Mouse (Mus musculus): ENCODE measurements around the gene Slc17a7.
"Not testable (repeated sequence)": the region's sequence is repeated elsewhere in the genome, so short reads cannot be mapped to it uniquely, and the experiment has no call there.

The Slc17a7 gene

DNA sequence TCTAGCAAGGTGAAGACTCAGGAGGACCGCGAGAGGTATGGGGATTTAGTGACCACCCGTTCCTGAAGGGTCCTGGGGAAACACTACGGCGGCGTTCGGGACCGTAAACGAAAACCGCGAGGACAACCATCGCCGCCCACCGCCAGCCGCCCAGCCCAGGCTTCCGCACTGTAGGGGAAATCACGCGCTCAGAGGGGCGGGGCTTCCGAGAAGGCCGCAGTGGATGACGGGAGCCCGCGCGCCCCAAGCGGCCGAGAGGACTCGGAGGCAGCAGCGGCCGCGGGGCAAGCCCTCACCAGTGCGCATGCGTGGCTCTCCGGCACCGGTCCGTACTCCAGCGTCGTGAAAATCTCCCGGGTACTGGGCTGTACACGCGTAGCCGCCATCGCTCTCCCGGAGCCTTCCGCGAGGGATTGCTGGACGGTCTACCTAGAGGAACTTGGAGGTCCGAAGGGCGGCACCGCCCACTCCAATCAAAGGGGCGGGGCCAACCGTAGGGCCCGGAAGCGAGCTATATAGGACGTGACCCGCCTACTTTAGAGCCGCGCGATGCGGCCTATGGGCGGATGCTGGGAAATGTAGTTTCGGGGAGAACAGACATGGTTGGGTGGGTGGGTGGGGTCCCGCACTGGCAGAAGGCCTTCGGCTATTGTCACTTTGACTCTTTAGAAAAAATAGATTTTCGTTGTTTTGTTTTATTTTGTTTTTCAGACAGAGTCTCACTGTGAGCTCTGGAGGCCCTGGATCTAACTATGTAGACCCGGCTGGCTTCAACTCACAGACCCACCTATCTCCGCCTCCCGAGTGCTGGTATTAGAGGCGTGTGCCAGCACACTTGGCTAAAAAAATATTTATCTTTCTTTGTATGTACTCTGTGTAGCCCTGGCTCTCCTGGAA lies 9.4 kb upstream of the Slc17a7 start, which contains the start of the genes Pih1d1 and Aldh16a1:
Gene Pih1d1 (plus strand): TSS at position 208 of the 897 bp plus-strand sequence.
Gene Aldh16a1 (minus strand): TSS at position 489 of the 897 bp plus-strand sequence.
- peak; percentile 98 for DNase-seq (ENCODE audit: inconsistent ontology term)

DNA sequence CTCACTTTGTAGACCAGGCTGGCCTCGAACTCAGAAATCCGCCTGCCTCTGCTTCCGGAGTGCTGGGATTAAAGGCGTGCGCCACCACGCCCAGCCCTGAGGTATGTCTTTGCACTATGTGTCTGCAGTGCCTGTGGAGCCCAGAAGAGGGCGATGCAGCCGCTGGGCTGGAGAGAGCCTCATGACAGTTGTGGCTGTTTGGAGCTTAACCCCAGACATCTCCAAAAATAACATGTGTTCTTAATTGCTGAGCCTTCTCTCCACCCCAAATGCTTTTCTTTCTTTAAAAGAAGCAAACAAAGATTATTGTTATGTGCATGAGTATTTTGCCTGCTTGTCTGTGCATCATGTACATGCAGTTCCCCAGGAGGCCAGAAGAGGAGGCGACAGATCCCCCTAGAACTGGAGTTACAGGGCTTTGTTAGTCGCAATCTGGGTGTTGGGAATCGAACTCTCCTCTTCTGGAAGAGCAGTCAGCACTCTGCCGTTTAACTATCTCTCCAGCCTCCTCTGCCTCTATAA lies 8.7 kb upstream of the Slc17a7 start:
- DNase-seq (ENCODE audit: inconsistent ontology term) = peak; percentile 50

DNA sequence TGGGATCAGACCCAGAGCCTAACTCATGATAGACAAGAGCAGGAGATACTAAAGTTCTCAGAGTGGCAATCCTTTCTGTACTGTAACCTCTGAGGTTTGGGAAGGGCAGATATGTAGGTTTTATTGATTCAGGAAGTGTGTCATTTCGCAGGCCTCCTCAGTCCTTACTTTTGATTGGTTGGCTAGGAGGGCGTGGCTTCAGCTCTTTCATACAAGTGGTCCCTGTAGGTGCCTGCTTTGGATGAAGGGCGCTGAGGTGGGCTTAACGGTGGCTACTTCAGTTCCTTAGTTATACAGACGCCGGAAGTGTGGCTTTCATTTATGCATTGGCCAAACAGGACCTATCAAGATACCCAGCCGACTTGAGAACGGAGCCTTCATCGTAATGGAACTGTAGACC lies 8.2 kb upstream of the Slc17a7 start:
- no peak for DNase-seq (ENCODE audit: inconsistent ontology term)

DNA sequence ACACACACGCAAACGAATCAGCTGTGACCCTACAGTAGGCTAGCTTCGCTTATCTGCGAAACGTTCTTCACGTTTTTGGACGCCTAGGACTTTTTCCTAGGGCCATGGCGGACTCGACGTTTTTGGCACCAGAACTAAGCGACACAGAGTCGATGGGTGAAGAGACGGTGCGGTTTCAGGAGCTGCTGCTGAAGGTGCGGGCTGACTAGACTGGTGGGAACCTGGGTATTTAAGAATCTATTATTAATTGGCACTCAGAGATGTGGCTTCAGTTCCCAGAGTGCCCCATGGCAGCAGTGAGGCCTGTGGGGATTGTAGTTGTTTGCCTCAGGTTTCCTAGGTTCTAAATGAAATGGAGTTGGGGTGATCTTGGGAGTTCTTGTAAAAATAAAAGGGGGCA lies 7.5 kb upstream of the Slc17a7 start:
- no peak for DNase-seq (ENCODE audit: inconsistent ontology term)

DNA sequence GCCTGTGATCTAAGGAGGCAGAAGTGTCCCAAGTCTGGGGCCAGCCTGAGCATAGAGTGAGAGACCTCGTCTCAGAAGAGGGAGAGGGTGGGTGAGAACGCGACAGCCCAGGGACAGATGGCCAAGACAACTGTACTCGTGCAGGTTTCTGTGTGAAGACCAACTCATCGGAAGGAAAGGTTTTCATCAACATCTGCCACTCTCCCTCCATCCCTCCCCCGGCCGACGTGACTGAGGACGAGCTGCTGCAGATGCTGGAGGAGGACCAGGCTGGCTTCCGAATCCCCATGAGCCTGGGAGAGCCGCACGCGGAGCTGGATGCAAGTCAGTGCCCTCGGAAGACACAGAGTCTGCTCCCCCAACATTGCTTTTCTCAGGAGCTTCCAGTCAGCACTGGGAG lies 6.3 kb upstream of the Slc17a7 start:
- no peak for DNase-seq (ENCODE audit: inconsistent ontology term)

DNA sequence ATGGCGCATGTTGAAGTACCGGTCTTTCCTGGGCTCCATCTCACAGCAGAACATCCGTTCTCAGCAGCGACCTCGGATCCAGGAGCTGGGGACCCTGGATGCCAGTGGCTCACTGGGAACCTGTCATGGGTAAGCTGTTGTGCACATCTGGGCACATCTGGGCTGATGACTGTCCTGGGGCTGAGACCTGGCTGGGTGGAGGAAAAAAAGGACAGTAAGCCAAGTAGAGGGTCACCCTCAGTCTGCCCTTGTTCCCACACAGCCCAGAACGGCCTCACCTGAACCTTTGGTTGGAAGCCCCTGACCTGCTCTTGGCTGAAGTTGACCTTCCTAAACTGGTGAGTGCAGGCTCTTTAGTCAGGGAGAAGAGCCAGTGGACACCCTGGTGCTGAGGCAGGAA lies 4.8 kb upstream of the Slc17a7 start:
- DNase-seq (ENCODE audit: inconsistent ontology term) = no peak

DNA sequence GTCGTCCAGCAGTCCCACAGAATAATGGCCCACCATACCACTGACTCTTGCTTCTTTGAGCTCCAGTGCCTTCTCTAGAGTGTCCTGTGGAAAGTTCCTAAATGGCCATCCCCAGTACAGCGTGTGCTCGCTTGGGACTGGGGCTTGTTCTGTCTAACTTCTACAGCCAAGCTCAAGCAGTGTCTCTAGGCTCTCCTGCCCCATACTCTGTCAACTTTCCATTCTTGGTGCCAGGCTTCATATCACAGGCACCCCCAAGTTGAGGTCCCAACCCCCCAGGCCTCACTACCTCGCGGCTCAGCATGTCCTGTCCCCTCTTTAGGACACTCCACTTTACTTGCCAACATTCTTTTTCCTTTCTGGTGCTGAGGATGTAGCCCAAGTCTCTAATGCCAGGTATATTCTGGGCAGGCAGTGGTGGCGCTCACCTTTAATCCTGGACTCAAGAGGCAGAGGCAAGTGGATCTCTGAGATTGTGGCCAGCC lies 3.4 kb upstream of the Slc17a7 start:
- DNase-seq (ENCODE audit: inconsistent ontology term) = no peak

DNA sequence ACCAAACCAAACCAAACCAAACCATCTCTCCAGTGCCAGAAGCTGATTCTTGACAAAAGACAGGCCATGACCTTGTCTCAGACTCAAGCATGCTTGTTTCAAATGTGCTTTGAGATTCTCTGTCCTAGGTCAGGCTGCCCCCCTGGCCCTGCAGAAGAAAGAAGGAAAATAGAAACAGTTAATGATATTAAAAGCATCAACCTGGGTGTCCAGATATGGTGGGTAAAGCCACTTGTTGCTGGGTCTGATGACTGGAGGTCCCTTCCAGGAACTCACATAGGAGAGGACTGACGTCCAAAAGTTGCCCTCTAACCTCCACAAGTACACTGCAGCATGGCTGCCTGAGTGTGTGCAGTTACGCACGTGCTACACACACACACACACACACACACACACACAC lies 2.9 kb upstream of the Slc17a7 start:
- no peak for DNase-seq (ENCODE audit: inconsistent ontology term)

DNA sequence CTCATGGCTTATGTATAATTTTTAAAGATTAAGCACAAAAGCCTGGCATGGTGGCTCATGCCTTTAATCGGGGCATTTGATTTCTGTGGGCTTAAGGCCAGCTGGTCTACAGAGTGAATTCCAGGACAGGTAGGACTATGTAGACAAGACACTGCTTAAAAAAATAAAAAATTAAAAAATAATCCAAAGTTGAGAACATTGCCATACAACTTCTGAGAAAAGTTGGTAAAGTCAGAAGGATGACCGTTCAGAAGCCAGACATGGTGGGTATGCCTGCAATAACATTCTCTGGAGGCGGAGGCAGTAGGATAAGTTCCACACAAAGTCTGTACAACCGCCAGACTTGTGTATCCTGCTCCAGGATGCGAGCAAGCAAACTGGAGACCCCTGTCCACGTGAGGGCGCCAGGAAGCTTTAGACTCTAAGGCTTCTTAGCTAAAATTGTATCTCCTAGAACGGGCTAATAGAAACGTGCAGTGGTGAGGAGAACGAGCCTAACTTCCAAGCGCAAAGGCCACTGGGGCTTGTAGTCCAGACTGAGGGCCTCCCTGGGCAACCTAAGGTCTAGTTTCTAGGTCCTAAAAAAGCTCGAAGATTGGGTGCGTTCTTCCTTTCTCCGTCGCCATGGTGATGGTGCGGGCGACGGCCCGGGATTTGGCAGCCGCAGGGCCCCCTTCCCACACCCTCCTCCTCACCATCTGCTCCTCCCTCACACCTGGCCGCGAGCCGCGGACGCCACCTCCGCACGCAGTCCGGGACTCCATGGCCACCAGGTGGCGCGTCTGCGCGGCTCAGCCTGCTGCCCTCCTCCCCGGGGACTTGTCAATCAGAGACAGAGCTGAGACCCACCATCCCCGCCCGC lies 1.9 kb upstream of the Slc17a7 start:
- peak; percentile 90 for DNase-seq (ENCODE audit: inconsistent ontology term)

DNA sequence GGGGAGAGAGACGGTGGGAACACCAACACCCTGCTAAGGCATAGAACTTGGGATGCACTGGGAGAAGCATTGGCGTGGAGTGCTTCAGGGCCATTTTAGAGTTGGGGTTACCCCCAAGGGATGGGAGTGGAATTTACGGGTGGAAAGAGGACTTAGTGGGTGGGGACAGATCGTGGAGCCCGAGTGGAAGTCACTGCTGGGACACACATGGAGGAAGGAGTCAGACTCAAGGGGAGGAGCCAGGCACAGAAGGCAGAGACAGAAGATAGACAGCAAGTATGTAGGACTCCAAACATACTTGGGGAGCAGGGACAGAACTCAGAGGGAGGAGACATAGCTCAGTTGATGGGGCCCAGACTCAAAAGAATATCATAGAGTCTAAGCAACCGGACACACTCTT lies 1.2 kb upstream of the Slc17a7 start:
- no peak for DNase-seq (ENCODE audit: inconsistent ontology term)

DNA sequence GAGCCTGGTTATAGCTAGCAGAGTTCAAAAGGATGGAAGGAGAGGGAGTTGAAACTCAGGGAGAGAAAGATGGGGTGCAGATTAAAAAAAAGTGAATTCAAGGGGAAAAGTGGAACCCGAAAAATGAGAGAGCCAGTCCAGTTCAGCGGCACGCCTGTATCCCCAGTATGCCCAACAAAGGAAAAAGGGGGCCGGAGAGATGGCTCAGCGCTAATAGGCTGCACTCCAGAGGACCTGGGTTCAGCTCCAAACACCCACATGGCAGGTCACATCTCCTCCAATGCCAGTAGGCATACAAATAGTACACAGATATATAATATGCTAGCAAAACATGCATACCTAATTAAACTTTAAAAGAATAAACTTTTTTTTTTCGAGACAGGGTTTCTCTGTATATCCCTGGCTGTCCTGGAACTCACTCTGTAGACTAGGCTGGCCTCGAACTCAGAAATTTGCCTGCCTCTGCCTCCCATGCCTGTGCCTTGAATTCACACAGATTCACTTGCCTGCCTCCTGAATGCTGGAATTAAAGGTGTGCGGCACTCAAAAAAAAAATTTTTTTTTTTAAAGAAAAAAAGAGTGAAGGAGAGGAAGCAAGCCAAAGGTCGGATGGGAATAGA lies 643 bp upstream of the Slc17a7 start:
- DNase-seq (ENCODE audit: inconsistent ontology term) = no peak

DNA sequence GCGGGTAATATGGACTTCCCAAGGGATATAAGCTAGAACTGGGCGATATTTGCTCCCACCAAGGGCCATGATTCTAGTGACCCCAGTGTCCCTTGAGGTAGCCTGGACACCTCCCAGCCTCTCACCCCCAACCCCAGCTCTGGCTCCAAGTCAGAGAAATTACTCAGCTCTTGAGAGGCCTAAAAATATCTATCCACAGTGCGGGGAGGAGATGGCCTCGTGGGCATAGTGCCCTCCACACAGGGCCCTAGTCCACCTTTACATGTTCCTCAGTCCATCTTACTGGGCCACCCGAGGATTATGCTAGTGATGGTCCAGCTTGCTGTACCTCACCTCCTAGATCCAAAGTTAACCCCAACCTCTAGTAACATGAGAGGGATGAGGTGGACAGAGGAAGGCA lies 1.1 kb downstream of the Slc17a7 start:
- no peak for DNase-seq (ENCODE audit: inconsistent ontology term)

DNA sequence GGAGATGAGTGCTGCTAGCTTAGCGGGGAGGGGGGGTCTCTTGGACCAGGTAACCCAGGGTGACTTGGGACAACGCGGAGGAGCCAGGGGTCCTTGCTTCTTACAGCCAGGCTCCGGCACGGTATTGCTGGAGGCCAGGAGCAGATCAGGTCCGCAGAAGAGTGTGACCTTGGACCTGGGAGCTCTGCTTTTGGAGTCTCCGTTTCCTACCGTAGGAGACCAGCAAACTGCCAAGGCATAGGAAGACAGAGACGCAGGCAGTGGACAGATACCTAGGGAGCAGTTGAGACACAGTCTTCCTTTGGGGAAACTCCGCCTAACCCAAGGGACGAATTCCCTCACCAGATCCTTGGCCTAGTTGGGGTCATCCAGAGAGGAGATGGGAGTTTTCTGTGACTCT lies 2.0 kb downstream of the Slc17a7 start:
- no peak for DNase-seq (ENCODE audit: inconsistent ontology term)

DNA sequence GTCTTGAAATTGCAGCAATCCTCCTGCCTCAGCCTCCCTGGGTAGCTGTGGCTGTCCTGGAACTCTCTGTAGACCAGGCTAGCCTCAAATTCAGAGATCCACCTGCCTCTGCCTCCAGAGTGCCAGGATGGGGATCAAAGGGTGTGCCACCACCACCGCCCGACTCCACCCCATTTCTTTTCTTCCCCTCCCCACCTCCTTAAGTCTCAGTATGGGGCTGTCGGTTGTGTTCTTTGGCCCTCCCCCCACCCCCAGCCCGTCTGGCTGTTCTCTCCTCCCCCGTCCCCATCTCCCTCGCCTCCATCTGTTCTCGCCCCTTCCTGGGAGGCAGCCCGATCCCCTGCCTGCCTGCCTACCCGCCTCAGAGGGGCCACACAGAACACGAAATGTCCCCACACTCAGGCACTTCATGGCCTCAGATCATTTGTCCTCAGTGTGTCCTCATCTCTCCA lies 3.2 kb downstream of the Slc17a7 start:
- no peak for DNase-seq (ENCODE audit: inconsistent ontology term)

DNA sequence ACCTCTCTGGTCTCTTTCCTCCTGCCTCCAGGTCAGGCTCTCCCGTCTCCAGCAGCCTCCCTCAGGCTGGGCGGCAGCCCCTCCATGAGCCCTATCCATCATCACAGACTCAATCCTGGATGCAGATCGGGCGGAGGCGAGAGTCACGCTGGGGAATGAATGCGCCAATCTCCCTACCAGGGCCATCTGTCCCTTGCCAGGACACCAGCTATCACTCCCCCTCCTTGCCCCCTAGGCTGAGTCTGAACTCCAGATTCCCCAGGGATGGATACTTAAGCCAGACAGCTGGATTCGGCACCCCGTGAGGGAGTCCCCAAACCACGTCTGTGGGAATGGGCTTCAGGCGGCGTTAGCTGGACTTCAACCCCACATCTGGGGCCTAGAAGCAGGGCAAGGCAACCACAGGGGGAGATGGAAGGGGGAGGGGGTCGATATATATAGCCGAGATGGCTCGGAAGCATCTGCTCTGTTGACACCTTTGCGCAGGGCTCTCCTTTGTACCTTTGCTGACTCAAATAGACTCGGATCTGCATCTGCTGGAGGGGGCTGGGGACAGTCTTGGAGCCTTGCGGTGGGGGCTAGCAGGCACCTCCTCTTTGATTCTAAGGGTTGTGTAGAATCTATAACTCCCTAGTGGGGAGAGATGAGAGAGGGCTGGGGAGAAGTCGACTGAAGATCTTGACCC lies 4.2 kb downstream of the Slc17a7 start:
- no peak for DNase-seq (ENCODE audit: inconsistent ontology term)

DNA sequence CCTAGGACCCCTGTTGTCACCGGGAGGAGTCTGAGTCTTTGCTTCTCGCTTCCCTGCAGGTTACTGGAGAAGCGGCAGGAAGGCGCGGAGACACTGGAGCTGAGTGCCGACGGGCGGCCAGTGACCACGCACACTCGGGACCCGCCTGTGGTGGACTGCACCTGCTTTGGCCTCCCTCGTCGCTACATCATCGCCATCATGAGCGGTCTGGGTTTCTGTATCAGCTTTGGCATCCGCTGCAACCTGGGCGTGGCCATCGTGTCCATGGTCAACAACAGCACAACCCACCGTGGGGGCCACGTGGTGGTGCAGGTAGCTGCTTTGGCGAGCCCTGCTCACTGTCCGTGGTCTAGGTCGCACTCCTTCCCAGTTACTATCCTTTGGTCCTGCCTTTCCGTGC lies 4.9 kb downstream of the Slc17a7 start:
- DNase-seq (ENCODE audit: inconsistent ontology term) = no peak

DNA sequence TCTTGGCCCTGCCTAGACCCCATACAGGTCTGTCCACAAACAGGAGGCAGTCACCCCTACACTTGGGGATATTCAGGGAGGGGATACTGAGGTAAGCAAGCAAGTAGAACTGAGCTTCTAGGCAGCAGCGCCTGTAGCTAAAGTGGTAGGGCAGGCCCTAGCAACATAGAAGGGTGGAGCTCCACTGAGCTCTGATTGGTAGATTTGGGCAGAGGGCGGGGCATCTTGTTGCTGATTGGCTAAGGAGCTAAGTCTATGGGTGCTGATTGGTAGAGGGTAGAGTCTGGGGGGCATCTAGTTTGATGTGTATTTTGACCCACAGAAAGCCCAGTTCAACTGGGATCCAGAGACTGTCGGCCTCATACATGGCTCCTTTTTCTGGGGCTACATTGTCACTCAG lies 5.7 kb downstream of the Slc17a7 start:
- DNase-seq (ENCODE audit: inconsistent ontology term) = no peak

DNA sequence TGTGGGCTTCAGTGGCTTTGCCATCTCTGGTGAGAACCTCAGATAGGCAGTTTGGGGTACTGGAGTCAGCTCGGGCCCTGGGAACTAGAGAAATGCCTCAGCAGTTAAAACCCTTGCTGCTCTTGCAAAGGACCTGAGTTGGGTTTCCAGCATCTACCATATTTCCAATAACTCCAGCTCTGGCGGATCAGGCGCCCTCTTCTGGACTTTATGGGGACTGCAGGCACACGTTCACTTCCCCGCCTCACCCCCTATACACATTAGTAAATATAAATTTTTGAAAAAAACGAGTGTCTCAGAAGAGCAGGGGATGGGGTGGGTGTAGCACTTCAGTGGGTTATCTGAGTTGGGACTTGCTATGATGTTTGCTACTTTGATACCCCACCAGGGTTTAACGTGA lies 9.2 kb downstream of the Slc17a7 start:
- DNase-seq (ENCODE audit: inconsistent ontology term) = no peak

DNA sequence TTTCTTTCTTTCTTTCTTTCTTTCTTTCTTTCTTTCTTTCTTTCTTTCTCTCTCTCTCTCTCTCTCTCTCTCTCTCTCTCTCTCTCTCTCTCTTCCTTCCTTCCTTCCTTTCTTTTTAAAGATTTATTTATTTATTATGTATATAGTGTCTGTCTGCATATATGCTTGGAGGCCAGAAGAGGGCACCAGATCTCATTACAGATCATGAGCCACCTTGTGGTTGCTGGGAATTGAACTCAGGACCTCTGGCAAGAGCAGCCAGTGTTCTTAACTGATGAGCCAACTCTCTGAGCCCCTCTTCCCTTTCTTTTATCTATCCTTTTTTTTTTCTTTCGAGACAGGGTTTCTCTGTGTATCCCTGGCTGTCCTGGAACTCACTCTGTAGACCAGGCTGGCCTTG lies 10.0 kb downstream of the Slc17a7 start:
- DNase-seq (ENCODE audit: inconsistent ontology term) = not testable (repeated sequence)

DNA sequence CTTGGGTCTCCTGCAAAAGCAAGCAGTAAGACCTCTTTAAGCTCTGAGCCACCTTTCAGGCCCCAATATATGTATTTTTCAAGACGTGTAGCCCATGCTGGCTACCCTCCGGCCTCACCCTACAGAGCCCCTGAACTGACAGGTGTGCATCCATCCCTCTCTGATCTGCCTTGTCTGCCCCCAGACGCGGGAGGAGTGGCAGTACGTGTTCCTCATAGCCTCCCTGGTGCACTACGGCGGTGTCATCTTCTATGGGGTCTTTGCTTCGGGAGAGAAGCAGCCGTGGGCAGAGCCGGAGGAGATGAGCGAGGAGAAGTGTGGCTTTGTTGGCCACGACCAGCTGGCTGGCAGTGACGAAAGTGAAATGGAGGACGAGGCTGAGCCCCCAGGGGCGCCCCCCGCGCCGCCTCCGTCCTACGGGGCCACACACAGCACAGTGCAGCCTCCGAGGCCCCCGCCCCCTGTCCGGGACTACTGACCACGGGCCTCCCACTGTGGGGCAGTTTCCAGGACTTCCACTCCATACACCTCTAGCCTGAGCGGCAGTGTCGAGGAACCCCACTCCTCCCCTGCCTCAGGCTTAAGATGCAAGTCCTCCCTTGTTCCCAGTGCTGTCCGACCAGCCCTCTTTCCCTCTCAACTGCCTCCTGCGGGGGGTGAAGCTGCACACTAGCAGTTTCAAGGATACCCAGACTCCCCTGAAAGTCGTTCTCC lies 11.0 kb downstream of the Slc17a7 start:
- DNase-seq (ENCODE audit: inconsistent ontology term) = no peak

DNA sequence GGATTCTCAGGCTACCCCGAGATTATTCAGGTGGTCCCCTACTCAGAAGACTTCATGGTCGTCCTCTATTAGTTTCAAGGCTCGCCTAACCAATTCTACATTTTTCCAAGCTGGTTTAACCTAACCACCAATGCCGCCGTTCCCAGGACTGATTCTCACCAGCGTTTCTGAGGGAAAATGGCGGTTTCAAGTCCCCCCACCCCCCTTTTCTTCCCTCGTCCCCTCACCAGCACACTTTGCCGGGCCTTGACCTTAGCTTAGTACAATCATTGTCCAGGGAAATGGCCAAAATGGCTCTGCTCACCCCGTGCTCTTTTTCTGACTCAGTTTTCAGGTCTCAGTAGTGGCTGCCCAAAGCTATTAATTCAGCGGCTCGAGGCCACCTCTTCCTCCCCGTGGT lies 11.6 kb downstream of the Slc17a7 start:
- DNase-seq (ENCODE audit: inconsistent ontology term) = no peak

All from Muller cell, postnatal 12 days (primary cell).